Comparison of ENCODE assay signal across 8 mouse cellular contexts in genomic region chr1:152462348-152462747, GRCm38 (mm10).
DNase-seq lines count a peak whose midpoint lies in the region; ATAC-seq and TF ChIP-seq lines count a peak whose summit lies in the region.
"Had no signal": no experiment of that assay in that cellular context is flagged by ENCODE, and none has a peak within 500 bp of the region (broad histone marks: within the 10 kb centered on the region; RNA-seq: fewer than 3 reads in every experiment).

No protein-coding gene starts in this region.

- H3K4me2 ChIP-seq in intestine, embryonic 14.5 days (ENCODE audit: low read length) = no peak overlapping the region
- no peak overlapping the region for H3K4me2 ChIP-seq in intestine, embryonic 15.5 days (replicated peaks)
- H3K4me2 ChIP-seq in intestine, postnatal 0 days (replicated peaks; ENCODE audit: low read depth) = no peak overlapping the region
- no peak overlapping the region for H3K4me2 ChIP-seq in midbrain, embryonic 14.5 days (ENCODE audit: low read length)

- WGBS in intestine, embryonic 14.5 days = 78% methylated on average over 7 of the region's 7 CpGs
- 69% methylated on average over 7 of the region's 7 CpGs for WGBS in intestine, embryonic 15.5 days
- WGBS in heart, embryonic 10.5 days = 70% methylated on average over 7 of the region's 7 CpGs
- WGBS in intestine, postnatal 0 days = 65% methylated on average over 7 of the region's 7 CpGs
- 90% methylated on average over 7 of the region's 7 CpGs for WGBS in midbrain, embryonic 14.5 days

- H3K27ac ChIP-seq in intestine, embryonic 14.5 days (ENCODE audit: low read depth) = peak overlapping the region; percentile 57; the same call in 1 of the 2 replicates
- no peak overlapping the region for H3K27ac ChIP-seq in intestine, embryonic 15.5 days
- peak overlapping the region; percentile 84 for H3K27ac ChIP-seq in heart, embryonic 10.5 days
- 0 out of 2 replicates have a peak overlapping the region, but pooled peaks have one; percentile 7 for H3K27ac ChIP-seq in intestine, postnatal 0 days (ENCODE audit: low read depth, low read length)
- 0 out of 2 replicates have a peak overlapping the region, but pooled peaks have one; percentile 46 for H3K27ac ChIP-seq in midbrain, embryonic 14.5 days (replicated peaks; ENCODE audit: low read depth, low read length)

- ATAC-seq in intestine, embryonic 14.5 days (replicated peaks; ENCODE audit: low FRiP score, low TSS enrichment, low read depth) = no peak
- ATAC-seq in intestine, embryonic 15.5 days = no peak
- no peak for ATAC-seq in intestine, postnatal 0 days
- no peak for ATAC-seq in midbrain, embryonic 14.5 days (ENCODE audit: low FRiP score, low TSS enrichment)
- ATAC-seq in granulocyte monocyte progenitor cell, adult 5-6 weeks (replicated peaks; ENCODE audit: poor library complexity, severe bottlenecking) = no peak

- no peaks in the 10 kb centered on the region for H3K27me3 ChIP-seq in intestine, embryonic 14.5 days (replicated peaks; ENCODE audit: control insufficient read depth, insufficient read depth, low read length)
- H3K27me3 ChIP-seq in intestine, embryonic 15.5 days (replicated peaks) = no peaks in the 10 kb centered on the region
- H3K27me3 ChIP-seq in heart, embryonic 10.5 days (ENCODE audit: insufficient read depth, poor library complexity, severe bottlenecking) = no peaks in the 10 kb centered on the region
- H3K27me3 ChIP-seq in intestine, postnatal 0 days (replicated peaks; ENCODE audit: control insufficient read depth, insufficient read depth, low read length) = no peaks in the 10 kb centered on the region
- no peaks in the 10 kb centered on the region for H3K27me3 ChIP-seq in midbrain, embryonic 14.5 days (ENCODE audit: control insufficient read depth, insufficient read depth, low read length)

- H3K4me3 ChIP-seq in intestine, embryonic 14.5 days (ENCODE audit: low read depth, low read length) = no peak overlapping the region
- H3K4me3 ChIP-seq in intestine, embryonic 15.5 days (replicated peaks) = no peak overlapping the region
- H3K4me3 ChIP-seq in heart, embryonic 10.5 days = no peak overlapping the region
- no peak overlapping the region for H3K4me3 ChIP-seq in intestine, postnatal 0 days (ENCODE audit: low read depth, low read length)
- no peak overlapping the region for H3K4me3 ChIP-seq in midbrain, embryonic 14.5 days (replicated peaks; ENCODE audit: low read depth, low read length)

- no peaks in the 10 kb centered on the region for H3K36me3 ChIP-seq in intestine, embryonic 14.5 days (ENCODE audit: control insufficient read depth, insufficient read depth, low read length)
- H3K36me3 ChIP-seq in intestine, embryonic 15.5 days = no peaks in the 10 kb centered on the region
- H3K36me3 ChIP-seq in heart, embryonic 10.5 days = no peaks in the 10 kb centered on the region
- H3K36me3 ChIP-seq in intestine, postnatal 0 days (ENCODE audit: control insufficient read depth, insufficient read depth) = no peaks in the 10 kb centered on the region
- no peaks in the 10 kb centered on the region for H3K36me3 ChIP-seq in midbrain, embryonic 14.5 days (ENCODE audit: control insufficient read depth, insufficient read depth, low read length)
- H3K36me3 ChIP-seq: G1E had no signal

- H3K9me3 ChIP-seq in intestine, embryonic 14.5 days (ENCODE audit: control insufficient read depth, low read length) = no peaks in the 10 kb centered on the region
- no peaks in the 10 kb centered on the region for H3K9me3 ChIP-seq in intestine, embryonic 15.5 days
- H3K9me3 ChIP-seq in heart, embryonic 10.5 days = no peaks in the 10 kb centered on the region
- H3K9me3 ChIP-seq in intestine, postnatal 0 days (ENCODE audit: control insufficient read depth) = no peaks in the 10 kb centered on the region
- no peaks in the 10 kb centered on the region for H3K9me3 ChIP-seq in midbrain, embryonic 14.5 days (ENCODE audit: control insufficient read depth, low read length)

- no peak for TF ChIP-seq CTCF in intestine, postnatal 0 days (IDR thresholded peaks at IDR 0.05; ENCODE audit: low read depth)

- no peak for DNase-seq in intestine, embryonic 14.5 days (ENCODE audit: low spot score)
- DNase-seq in heart, embryonic 10.5 days (ENCODE audit: low spot score) = no peak
- no peak for DNase-seq in midbrain, embryonic 14.5 days
- no peak for DNase-seq in layer of hippocampus, adult 8-10 months (ENCODE audit: low spot score in 2 of 2)

- H3K4me1 ChIP-seq in intestine, embryonic 14.5 days (replicated peaks; ENCODE audit: control insufficient read depth, insufficient read depth, low read length) = 0 out of 2 replicates have a peak, but pooled peaks cover 7% of the 10 kb centered on the region
- no peaks in the 10 kb centered on the region; the same call in 1 of the 2 replicates for H3K4me1 ChIP-seq in intestine, embryonic 15.5 days (replicated peaks)
- peaks cover 34% of the 10 kb centered on the region for H3K4me1 ChIP-seq in heart, embryonic 10.5 days
- no peaks in the 10 kb centered on the region for H3K4me1 ChIP-seq in intestine, postnatal 0 days (replicated peaks; ENCODE audit: control insufficient read depth, insufficient read depth, low read length)
- H3K4me1 ChIP-seq in midbrain, embryonic 14.5 days (ENCODE audit: control insufficient read depth, insufficient read depth, low read length) = no peaks in the 10 kb centered on the region; the same call in 1 of the 2 replicates

- no peak overlapping the region for H3K9ac ChIP-seq in intestine, embryonic 14.5 days (ENCODE audit: low read length)
- no peak overlapping the region for H3K9ac ChIP-seq in intestine, embryonic 15.5 days
- H3K9ac ChIP-seq in intestine, postnatal 0 days (ENCODE audit: low read depth, low read length) = no peak overlapping the region
- H3K9ac ChIP-seq in midbrain, embryonic 14.5 days (replicated peaks; ENCODE audit: low read length) = no peak overlapping the region
